Mouse (Mus musculus): ENCODE measurements around the gene Ankrd2. TPM values are rescaled to one million over a fixed set of nuclear protein-coding genes. Genes with fewer than 3 reads are reported as not detected.
A peak's percentile ranks its signal among the peaks of the same experiment; 100 is the strongest.

The Ankrd2 gene
- polyA plus RNA-seq, 1 experiment from 2014 or later: 0.36 TPM

DNA sequence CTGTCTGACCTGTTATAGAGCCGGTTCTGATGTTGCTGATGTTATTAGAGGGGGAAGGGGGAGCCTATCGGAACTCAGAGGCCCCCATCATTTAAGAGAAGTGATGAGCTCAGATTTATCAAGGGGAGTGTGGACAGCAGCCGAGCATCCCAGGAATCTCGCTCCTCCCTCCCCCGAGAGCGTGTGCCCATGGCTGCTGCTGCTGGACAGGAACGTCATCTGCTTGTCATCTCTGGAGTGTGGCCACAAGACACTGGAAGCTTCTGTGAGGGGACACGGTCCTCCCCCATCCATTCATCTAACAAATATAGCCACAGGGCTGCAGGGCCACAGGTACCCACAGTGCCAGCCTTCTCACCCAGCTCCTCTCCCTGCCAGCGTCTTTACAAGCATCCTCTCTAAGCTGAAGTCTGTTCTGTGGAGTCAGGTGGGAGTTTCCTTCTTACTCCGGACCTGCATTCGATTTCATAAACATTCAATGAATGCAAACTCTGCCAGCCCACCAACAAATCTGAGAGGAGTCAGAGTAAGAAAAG is 1.4 kb downstream of the Ankrd2 start:
- WGBS: 80% methylated on average over 11 of the region's 11 CpGs
- ATAC-seq (replicated peaks): no peak
- Histone ChIP-seq H3K9me3 (no peaks in the 10 kb centered on the region), H3K27me3 (no peaks in the 10 kb centered on the region), H3K9ac (replicated peaks) (no peak overlapping the region), H3K36me3 (no peaks in the 10 kb centered on the region), H3K27ac (replicated peaks) (no peak overlapping the region), H3K4me1 (0 out of 2 replicates have a peak, but pooled peaks cover 4% of the 10 kb centered on the region), H3K4me3 (no peak overlapping the region), H3K4me2 (replicated peaks) (no peak overlapping the region)

DNA sequence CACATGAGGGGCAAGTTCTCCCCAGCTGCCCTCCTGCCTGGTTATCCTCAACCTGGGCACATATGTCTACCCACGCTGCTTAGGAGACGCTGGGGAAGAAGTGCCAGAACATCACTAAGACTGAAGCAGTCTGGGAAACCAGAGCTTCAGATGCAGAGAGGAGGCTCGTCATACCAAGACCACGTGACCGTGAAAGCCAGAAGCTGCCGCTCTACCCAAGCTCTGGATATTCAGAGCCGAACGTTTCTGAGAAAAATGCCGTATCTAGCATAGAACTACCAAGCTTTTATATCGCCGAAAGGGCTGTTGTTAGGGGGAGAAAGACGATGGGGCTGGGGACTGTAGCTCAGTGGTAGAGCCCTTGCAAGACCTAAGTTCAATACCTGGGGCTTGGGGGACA is 2.5 kb downstream of the Ankrd2 start:
- H3K27me3 ChIP-seq: no peaks in the 10 kb centered on the region
- H3K36me3 ChIP-seq: no peaks in the 10 kb centered on the region
- no peaks in the 10 kb centered on the region for H3K9me3 ChIP-seq
- no peak overlapping the region for H3K4me2 ChIP-seq (replicated peaks)
- H3K4me1 ChIP-seq: 0 out of 2 replicates have a peak, but pooled peaks cover 4% of the 10 kb centered on the region
- 89% methylated on average over 12 of the region's 12 CpGs for WGBS
- ATAC-seq (replicated peaks): no peak
- H3K9ac ChIP-seq (replicated peaks): no peak overlapping the region
- H3K27ac ChIP-seq (replicated peaks): no peak overlapping the region
- no peak overlapping the region for H3K4me3 ChIP-seq

DNA sequence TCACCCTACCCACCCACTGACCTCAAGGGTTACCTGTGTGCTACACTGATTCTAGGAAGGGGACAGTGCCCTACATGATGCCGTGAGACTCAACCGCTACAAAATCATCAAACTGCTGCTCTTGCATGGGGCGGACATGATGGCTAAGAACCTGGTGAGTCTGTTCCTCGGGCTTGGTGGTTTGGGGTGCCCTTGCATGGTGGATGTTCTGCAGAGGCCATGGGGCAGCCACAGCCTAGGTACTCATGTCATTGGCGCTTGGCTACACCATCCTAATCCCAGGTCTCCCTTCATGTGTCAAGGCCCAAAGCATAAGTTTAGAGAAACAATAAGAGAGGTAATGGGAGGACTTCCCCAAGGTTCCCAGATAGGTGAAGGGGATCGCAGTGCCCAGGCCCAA is 8.2 kb downstream of the Ankrd2 start:
- H3K9ac ChIP-seq (replicated peaks): no peak overlapping the region
- no peak for ATAC-seq (replicated peaks)
- no peak overlapping the region for H3K27ac ChIP-seq (replicated peaks)
- 93% methylated on average over 6 of the region's 6 CpGs for WGBS
- no peak overlapping the region for H3K4me2 ChIP-seq (replicated peaks)
- no peaks in the 10 kb centered on the region for H3K36me3 ChIP-seq
- H3K27me3 ChIP-seq: no peaks in the 10 kb centered on the region
- no peaks in the 10 kb centered on the region for H3K9me3 ChIP-seq
- no peak overlapping the region for H3K4me3 ChIP-seq
- H3K4me1 ChIP-seq: peaks cover 6% of the 10 kb centered on the region; the same call in 1 of the 2 replicates

DNA sequence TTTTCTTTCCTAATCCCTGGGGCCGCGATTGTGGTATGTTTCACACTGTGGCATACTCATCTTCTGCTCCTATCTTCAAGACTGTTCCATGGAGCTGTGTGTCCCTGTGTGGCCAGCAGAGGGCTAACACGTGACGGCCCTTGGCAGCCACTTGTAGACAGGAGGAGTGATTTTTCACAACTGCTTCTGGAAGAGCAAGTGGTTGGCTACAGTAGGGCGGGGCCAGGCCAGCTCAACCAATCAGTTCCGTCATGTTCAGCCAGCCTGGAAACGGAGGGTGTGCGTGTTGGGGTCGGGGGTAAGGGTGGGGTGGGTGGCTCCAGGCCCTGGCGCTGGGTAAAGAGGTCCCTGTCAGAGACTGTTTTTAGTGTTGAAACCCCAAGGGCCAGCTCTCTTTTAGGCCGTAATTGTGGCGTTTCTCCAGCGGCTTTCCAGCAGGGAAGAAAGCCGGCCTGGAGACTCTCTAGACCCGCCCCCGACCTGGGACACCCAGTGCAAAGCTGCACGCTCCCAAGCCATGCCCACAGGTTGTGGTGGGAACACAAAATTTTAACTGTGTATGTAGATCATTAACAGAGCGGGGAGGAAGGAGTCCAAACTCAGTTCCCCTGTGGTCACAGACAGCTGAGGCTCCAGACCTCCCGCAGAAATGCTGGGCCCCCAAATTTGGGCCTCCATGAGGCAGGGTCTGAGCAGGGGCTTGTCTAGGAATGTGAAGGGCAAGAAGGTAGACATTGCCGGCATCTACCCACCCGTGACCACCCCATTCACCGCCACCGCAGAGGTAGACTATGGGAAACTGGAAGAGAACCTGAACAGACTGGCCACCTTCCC is 9.7 kb downstream of the Ankrd2 start, which contains the start of gene Hoga1:
TSS of gene Hoga1 (plus strand) at position 342 of the 834 bp plus-strand sequence.
- Histone ChIP-seq H3K36me3 (no peaks in the 10 kb centered on the region), H3K4me2 (replicated peaks) (peak within 1 kb of the TSS; percentile 40), H3K4me1 (peaks cover 6% of the 10 kb centered on the region; the same call in 1 of the 2 replicates), H3K4me3 (peak within 1 kb of the TSS; percentile 24), H3K27me3 (no peaks in the 10 kb centered on the region), H3K9me3 (no peaks in the 10 kb centered on the region), H3K27ac (replicated peaks) (no peak within 1 kb of the TSS), H3K9ac (replicated peaks) (no peak within 1 kb of the TSS)
- peak; percentile 82 for ATAC-seq (replicated peaks)
- WGBS: 27% methylated on average over 23 of the region's 23 CpGs

DNA sequence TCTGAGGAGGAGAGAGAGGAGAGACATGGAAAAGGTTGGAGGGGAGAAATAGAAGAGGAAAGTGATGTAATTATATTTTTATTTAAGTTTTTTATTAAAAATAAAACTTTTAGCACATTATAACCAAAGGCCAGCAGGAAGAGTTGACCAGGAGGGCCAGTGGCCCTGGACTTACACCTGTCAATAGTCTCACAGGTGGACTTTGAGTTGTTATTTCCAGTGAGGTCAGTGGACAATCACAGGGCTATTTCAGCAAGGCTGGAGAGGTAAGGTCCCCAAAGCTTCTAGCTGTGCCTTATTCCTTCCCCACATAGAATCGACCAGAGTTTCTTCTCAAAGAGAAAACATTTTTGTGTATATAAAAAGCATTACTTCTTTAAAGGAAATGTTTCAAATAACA is 14.5 kb downstream of the Ankrd2 start:
- WGBS: 78% methylated on average over 1 of the region's 1 CpGs
- no peak for ATAC-seq (replicated peaks)
- Histone ChIP-seq H3K4me2 (replicated peaks) (no peak overlapping the region), H3K36me3 (no peaks in the 10 kb centered on the region), H3K4me3 (no peak overlapping the region), H3K27me3 (no peaks in the 10 kb centered on the region), H3K4me1 (peaks cover 6% of the 10 kb centered on the region; the same call in 1 of the 2 replicates), H3K9ac (replicated peaks) (no peak overlapping the region), H3K9me3 (no peaks in the 10 kb centered on the region), H3K27ac (replicated peaks) (no peak overlapping the region)

DNA sequence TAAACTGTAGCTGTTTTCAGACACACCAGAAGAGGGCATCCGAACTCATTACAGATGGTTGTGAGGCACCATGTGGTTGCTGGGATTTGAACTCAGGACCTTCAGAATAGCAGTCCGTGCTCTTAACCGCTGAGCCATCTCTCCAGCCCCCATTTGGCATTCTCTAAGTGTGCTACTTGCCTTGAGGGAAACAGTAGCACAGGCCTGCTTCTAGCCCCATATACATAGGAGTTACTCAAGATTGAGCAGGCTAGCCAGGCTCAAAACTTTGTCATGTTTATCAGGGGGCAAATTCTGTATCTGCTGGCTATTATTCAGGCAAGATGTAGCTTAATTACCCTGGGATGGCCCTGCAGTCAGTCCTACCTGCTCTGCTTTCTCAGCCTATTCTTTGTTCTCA is 15.6 kb downstream of the Ankrd2 start:
- no peaks in the 10 kb centered on the region for H3K36me3 ChIP-seq
- no peak overlapping the region for H3K4me2 ChIP-seq (replicated peaks)
- H3K4me3 ChIP-seq: no peak overlapping the region
- WGBS: 86% methylated on average over 3 of the region's 3 CpGs
- H3K9ac ChIP-seq (replicated peaks): no peak overlapping the region
- no peaks in the 10 kb centered on the region for H3K4me1 ChIP-seq
- no peaks in the 10 kb centered on the region for H3K9me3 ChIP-seq
- H3K27me3 ChIP-seq: no peaks in the 10 kb centered on the region
- no peak overlapping the region for H3K27ac ChIP-seq (replicated peaks)
- ATAC-seq (replicated peaks): no peak

DNA sequence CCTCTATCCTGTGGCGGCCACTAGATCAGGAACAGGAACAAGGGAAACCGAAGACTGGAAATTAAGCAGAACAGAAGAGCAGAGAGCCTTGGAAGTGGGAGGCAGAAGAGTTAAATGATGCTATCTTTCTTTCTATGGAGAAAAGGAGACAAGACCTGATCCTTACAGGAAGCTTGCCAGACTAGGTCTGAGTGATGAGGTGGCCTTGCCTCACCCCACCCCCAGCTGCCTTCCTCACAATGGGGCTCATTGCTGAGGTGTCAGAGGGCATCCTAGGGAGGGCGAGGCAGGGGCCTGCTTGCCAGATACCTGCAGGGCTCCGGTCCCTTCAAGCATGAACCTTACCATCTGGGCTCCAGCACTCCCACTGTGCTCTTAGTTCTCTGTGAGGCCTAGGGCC is 16.1 kb downstream of the Ankrd2 start, which contains the start of gene 4933411K16Rik:
TSS of gene 4933411K16Rik (plus strand) at position 301 of the 400 bp plus-strand sequence.
- H3K36me3 ChIP-seq: no peaks in the 10 kb centered on the region
- WGBS: 80% methylated on average over 4 of the region's 4 CpGs
- H3K9me3 ChIP-seq: no peaks in the 10 kb centered on the region
- ATAC-seq (replicated peaks): no peak
- H3K4me2 ChIP-seq (replicated peaks): no peak within 1 kb of the TSS
- H3K4me3 ChIP-seq: no peak within 1 kb of the TSS
- H3K27ac ChIP-seq (replicated peaks): no peak within 1 kb of the TSS
- H3K4me1 ChIP-seq: no peaks in the 10 kb centered on the region
- no peaks in the 10 kb centered on the region for H3K27me3 ChIP-seq
- H3K9ac ChIP-seq (replicated peaks): no peak within 1 kb of the TSS

DNA sequence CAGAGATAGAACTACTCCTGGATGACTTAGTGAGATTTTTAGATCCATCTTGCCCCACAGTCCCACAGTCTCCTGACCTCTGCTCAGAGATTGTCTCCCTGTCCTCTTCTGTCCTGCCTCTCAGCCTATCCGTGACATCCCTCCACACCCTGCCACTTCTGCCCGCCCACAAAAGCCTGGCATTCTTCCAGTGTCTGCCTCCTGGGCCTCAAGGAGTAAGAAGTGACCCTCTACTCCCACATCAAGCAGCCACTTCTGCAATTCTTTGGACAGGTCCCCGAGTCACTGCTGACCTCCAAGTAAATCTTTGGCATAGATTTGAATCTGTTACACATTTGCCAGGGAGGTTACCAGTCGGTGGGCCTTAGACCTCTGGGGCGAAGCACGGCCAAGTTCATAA is 18.5 kb downstream of the Ankrd2 start:
- 86% methylated on average over 6 of the region's 6 CpGs for WGBS
- no peaks in the 10 kb centered on the region for H3K27me3 ChIP-seq

DNA sequence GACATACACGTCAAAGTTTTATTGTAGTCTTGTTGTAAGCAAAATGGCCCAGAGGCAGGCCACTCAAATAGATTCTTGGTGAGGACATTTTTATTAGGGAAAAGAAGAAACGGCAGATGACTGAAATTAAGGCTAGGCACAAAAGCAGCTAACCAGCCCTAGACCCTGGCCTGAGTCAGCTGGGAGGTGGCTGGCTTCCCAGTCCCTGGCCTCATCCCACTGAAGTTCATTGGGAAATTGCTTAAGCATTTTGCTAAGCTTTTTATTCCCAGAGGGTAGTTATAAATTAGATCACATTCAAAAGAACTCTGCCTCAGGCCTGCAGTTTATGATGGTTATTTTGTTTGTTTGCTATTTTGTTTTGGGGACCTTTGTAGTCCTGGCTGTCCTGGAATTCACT is 20.1 kb downstream of the Ankrd2 start:
- no peak for ATAC-seq (replicated peaks)
- Histone ChIP-seq H3K9ac (replicated peaks) (no peak overlapping the region), H3K4me3 (no peak overlapping the region), H3K4me2 (replicated peaks) (no peak overlapping the region), H3K27me3 (no peaks in the 10 kb centered on the region), H3K9me3 (no peaks in the 10 kb centered on the region), H3K27ac (replicated peaks) (no peak overlapping the region), H3K36me3 (no peaks in the 10 kb centered on the region), H3K4me1 (no peaks in the 10 kb centered on the region)
- 78% methylated on average over 2 of the region's 2 CpGs for WGBS

More for the DNA sequence above, 18.5 kb downstream of the Ankrd2 start:
- no peak overlapping the region for H3K27ac ChIP-seq (replicated peaks)
- H3K9ac ChIP-seq (replicated peaks): no peak overlapping the region
- H3K36me3 ChIP-seq: no peaks in the 10 kb centered on the region
- H3K4me2 ChIP-seq (replicated peaks): no peak overlapping the region
- no peaks in the 10 kb centered on the region for H3K4me1 ChIP-seq
- ATAC-seq (replicated peaks): no peak
- H3K4me3 ChIP-seq: no peak overlapping the region
- H3K9me3 ChIP-seq: no peaks in the 10 kb centered on the region

DNA sequence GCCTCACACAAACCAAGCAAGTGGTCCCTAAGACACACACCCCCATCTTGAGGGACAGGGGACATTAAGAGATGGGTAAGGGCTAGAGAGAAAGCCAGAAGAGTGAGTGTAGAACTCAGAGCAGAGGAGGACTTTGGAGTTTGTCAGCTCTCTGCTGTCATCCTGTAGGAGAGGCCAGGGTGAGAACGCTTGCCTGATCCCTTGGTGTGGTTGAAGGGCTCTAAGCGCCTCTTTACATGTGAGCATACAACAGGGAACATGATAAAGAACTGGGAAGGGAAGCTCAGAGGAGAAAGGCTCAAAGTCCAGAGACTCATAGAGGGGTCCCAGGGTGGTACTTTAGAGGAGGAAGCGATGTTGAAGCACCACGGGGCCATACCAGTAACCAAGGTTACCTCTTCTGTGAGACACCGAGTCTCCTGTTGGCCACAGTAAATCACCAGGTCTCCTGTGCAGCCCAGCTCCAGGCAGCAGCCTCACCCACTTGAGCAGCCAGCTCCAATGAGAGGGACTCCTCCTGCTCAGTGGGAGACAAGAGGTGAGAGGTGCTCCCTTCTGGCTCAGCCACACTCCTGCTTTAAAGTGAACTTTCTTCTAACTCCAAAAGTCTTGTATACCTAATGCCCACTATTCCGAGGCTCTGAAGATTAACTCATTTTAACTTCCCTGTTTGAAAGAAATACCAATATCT is 21.1 kb downstream of the Ankrd2 start:
- Histone ChIP-seq H3K4me3 (no peak overlapping the region), H3K9me3 (no peaks in the 10 kb centered on the region), H3K36me3 (no peaks in the 10 kb centered on the region), H3K27me3 (no peaks in the 10 kb centered on the region), H3K9ac (replicated peaks) (no peak overlapping the region), H3K4me1 (no peaks in the 10 kb centered on the region), H3K27ac (replicated peaks) (no peak overlapping the region), H3K4me2 (replicated peaks) (no peak overlapping the region)
- WGBS: 86% methylated on average over 6 of the region's 6 CpGs
- ATAC-seq (replicated peaks): no peak

DNA sequence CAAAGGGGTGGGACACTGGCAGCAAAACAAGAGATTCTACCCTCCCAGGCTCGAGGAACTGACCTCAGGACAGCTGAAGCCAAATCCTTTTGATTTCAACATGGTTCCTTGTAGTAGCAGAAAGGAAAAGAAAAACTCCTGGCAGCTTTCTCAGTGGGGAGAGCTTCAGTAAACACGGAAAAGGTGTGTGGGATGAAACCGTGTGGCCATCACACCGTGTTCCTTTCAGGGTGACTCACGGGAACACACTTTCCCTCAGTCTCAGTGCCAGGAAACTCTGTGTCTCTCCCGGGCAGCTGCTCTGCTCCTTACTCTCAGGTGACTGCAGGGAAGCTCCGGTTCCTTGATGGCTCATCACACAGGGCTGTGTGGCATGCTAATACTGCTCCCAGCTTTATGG is 22.6 kb downstream of the Ankrd2 start:
- no peaks in the 10 kb centered on the region for H3K9me3 ChIP-seq
- no peak overlapping the region for H3K4me3 ChIP-seq
- H3K27me3 ChIP-seq: no peaks in the 10 kb centered on the region
- no peak for ATAC-seq (replicated peaks)
- 74% methylated on average over 7 of the region's 7 CpGs for WGBS
- no peak overlapping the region for H3K9ac ChIP-seq (replicated peaks)
- no peaks in the 10 kb centered on the region for H3K36me3 ChIP-seq
- no peaks in the 10 kb centered on the region for H3K4me1 ChIP-seq
- no peak overlapping the region for H3K27ac ChIP-seq (replicated peaks)
- H3K4me2 ChIP-seq (replicated peaks): no peak overlapping the region

DNA sequence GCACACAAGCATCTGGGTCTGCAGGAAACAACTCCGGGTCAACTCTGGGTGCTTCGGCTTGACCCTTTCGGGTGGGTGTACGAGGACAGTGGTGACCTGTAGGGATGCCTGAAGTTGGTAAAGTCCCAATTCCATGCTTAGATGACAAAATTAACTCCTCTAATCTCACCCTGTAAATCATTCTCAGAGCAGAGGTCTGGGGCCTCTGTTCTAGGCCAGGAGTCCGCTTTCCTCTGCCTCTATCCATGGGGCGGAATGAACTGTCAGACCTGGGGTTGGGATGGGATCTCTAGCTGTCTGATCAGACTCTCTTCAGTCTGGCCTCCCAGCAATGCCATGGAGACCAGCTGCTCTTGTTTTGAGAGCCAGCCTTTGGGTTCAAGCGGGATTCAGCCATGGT is 25.6 kb downstream of the Ankrd2 start:
- H3K36me3 ChIP-seq: no peaks in the 10 kb centered on the region
- H3K4me1 ChIP-seq: no peaks in the 10 kb centered on the region
- H3K27me3 ChIP-seq: no peaks in the 10 kb centered on the region
- WGBS: 91% methylated on average over 7 of the region's 7 CpGs
- no peak overlapping the region for H3K4me3 ChIP-seq
- H3K27ac ChIP-seq (replicated peaks): no peak overlapping the region
- H3K9me3 ChIP-seq: no peaks in the 10 kb centered on the region
- no peak overlapping the region for H3K9ac ChIP-seq (replicated peaks)
- ATAC-seq (replicated peaks): no peak
- H3K4me2 ChIP-seq (replicated peaks): no peak overlapping the region

All from forebrain, embryonic 15.5 days (tissue).